Mouse (Mus musculus) thymus, postnatal 25 days (tissue): ENCODE results near the gene Crlf3.

Source experiments
- DNase-seq: peaks from one replicate; pipeline ENCODE4 v3.0.0; 2022

Crlf3 gene

DNA sequence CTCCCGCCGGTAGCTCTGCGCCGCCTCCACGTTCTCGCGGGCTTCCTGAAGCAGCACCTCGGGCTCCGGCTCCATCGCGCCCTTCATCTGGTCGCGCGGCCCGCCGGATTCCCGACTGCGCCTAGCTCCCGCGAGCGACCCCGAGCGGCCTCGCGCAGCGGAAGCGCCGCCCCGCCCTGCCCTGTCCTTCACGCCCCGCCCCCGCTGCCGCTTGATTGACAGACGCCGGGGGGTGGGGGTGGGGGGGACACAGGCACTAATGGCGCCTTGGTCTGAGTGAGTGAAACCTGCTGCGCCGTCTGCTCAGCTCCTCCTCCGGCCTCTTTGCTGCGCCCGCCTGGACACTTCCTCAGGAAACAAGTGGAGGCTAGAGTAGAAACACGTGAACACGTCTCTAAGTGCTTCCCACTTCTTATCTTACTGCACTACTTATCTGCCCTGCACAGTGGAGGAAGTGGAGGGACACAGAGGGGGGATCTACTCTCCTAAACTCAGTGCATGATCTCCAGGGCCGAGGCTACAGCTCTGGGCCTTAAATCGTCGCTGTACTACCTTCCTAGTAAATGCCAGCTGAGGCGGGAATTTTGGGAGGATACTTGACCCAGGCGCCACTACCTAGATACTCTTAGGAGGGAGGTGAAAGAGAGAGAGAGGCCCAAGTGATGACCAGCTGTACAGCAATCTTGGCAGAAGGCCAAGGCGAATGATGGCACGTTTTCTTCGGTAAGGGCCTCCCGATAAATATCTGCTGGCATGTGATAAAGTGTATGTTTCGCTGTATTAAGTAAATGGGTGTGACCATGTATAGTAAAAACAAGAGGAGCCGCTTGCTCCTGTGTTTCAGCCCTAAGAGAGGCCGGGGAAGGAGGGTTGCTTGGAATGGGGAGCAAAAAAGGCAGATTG, at the start of gene Crlf3:
Gene Crlf3, minus strand, starts transcription at position 166 of the 903 bp plus-strand sequence.
- peak; percentile 96 for DNase-seq

DNA sequence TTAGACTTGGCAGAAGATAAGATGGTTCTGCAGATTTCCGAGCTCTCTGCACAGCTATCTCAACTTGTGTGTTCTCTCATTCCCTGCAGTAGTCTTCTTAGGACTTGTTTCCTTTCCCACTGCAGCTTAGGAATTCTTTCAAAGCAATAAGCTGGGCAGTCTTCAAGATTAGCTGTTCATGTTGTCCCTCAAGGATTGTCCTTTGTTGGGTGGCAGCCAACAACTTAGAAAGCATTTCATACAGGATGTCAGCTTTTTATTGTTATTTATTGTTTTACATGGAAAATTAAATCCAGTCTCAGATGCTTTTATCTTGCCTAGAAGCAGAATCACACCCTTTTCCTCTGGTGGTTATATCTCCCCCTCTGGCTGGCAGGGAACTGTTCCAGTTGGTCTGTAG, 35.6 kb upstream of the Crlf3 start:
- DNase-seq, result no peak

- DNase-seq, result no peak
Observed at GRCm38 (mm10) chr11:80104407-80104806, 23.6 kb upstream of the Crlf3 start.

GRCm38 (mm10) chr11:80101298-80101697, 20.5 kb upstream of the Crlf3 start:
- DNase-seq, result no peak

- no peak for DNase-seq
Observed at GRCm38 (mm10) chr11:80098444-80099056, 17.8 kb upstream of the Crlf3 start.

DNA sequence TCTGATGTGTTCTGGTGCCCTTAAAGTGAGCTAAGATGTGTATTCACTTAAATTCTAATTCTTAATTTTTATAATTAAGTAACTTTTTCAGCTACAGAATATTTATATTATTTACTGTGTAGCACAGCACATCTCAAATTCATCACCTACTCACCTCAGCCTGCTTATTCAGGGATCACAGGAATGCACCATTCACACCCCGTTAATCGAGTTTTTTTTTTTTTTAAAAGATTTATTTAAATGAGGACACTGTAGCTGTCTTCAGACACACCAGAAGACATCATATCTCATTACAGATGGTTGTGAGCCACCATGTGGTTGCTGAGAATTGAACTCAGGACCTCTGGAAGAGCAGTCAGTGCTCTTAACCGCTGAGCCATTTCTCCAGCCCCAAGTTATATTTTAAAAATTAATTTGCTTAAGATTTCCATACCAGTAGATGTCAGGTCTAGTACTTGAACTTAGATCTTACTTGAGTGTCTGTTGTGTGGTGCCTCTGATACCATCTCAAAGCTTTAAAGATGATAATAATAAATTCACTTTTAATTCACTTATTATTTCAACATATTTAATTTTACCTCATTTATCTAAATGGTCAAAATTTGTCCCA, 9.9 kb upstream of the Crlf3 start:
- no peak for DNase-seq

DNA sequence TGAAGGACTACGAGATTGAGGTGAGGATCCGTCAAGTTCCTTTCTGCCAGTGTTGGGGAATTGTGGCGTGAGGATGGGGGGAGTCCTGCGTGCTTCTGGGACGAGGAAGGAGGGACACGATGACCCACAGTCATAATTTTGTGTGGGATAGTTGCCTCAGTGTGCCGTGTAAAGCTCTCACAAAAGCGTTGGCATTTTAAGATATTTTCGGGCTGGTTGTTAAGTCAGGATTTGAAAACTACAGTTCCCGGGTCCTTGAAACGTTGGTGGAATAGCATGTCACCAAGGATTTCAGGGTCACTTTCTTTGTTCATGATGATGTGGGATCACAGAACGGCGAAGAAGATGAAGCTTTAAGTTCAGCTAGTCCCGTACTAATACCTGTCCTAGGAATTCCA, 9.0 kb upstream of the Crlf3 start:
- DNase-seq, result no peak

- DNase-seq, result peak; percentile 90
Observed at GRCm38 (mm10) chr11:80088917-80089816, 8.4 kb upstream of the Crlf3 start, which contains the start of gene Atad5. Atad5 (plus strand) TSS chr11:80089400.

DNA sequence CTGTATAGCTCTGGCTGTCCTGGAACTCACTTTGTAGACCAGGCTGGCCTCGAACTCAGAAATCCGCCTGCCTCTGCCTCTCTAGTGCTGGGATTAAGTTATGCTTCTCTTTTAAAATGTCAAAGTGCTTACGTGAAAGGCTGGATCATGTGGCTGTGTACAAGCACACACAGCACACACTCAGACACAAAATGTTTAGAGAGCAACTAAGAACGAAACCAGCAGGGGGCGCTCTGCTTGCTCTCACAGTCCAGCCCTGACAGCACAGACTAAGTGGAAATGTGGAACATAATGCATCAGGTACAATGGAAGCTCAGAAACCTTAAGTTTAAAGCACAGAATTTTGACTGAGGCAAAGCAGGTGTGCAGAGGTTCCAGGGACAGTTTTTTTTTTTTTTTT, 6.1 kb upstream of the Crlf3 start:
- DNase-seq, result peak; percentile 90

DNA sequence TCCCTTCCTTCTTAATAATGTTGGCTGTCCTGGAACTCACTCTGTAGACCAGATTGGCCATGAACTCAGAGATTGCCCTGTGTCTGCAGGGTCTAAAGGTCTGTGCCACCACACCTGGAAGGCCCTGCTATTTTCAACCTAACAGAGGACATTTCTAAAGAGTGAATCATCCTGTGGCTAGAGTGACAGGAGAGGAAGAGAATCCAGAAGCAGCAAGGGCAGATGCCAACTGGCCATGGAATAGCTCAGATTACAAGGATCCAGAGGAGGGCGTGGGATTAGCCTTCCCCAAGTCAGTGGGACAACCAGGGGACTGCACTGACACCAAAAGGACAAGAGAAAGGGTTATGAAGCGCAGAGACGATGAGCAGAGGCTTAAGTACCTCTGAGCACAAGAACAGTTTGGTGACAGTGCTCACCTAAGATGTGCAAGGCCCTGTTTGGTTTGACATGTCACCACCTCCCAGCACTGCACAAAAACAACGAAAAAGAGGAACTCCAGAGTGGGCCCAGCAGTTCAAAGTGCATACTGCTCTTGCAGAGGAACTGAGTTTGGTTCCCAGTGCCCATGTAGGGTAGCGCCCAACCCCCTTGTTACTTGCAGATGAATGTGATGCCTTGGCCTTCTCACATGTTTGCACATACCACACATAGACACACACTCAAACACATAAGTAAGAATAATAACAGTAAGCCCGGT, 4.7 kb upstream of the Crlf3 start:
- DNase-seq, result no peak

- DNase-seq, result no peak
Observed at GRCm38 (mm10) chr11:80081786-80082319, 1.1 kb upstream of the Crlf3 start.

DNA sequence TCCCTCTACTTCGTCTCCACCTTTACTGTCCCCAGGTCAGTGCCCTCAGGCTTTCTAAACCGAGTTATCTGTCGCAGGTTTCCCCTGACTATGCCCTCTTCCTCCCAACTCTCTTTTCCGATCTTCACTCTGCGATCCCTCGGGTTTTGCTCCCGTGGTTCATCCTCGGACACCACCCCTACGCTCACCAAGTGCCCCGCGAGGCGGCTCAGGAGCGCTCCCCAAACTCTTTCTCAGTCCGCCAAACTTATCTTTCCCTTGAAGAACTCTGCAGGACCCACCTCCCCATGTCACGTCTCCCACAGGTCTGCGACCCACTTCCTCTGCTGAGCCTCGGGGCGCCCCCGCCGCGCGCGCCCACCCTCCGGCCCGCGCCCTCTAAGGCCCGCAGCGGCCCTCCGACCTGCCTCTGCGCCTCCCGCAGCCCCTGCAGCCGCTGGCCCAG, 388 bp downstream of the Crlf3 start:
- DNase-seq, result no peak

DNA sequence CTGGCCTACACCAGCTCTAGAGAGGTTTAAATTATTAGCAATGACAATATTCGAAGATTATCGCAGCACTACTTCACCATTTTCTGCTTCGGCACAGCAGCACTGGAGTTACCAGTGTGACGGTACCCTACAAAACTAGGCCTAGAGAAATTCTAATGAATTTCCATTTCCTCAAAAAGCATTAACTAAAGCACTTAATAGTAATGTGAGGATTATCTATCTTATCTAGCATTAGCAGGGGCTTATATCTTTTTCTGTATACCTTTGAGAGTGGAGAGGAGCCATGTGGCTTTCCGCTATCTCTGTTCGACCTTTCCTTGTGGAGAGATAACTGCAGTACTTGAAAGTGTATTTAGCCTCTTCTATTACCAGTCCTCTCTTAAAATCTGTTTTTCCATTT, 1.0 kb downstream of the Crlf3 start:
- DNase-seq, result no peak

GRCm38 (mm10) chr11:80078831-80079230, 2.0 kb downstream of the Crlf3 start:
- DNase-seq, result no peak

DNA sequence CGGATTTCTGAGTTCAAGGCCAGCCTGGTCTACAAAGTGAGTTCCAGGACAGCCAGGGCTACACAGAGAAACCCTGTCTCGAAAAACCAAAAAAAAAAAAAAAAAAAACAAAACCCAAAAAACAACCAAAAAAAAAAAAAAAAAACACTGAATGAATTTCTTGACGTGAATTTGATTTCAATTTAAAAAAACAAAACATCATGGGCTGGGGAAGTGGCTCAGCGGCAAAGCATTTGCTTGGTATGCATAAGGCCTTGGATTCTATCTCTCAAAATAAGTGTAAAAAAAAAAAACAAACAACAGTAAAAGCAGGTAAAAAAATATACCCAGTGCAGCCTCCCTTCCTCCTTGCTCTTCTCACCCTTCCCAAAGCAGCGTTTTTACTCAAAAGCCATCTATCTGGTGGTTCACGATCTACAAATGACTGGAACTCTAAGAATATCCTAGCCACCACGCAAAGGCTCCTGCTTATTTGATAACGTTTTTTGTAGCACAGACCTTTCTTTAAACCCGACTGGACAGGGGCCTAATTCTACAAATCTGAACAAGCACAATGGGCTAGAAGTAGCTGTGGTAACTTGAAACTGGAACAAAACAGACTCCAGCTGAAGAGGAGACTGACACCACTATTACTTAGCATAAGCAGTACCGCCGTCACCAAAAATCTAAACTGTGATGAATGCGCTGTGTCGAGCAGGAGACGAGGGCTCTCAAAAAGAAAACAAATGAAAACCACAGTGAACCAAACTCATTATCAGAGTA, 2.8 kb downstream of the Crlf3 start:
- no peak for DNase-seq

DNA sequence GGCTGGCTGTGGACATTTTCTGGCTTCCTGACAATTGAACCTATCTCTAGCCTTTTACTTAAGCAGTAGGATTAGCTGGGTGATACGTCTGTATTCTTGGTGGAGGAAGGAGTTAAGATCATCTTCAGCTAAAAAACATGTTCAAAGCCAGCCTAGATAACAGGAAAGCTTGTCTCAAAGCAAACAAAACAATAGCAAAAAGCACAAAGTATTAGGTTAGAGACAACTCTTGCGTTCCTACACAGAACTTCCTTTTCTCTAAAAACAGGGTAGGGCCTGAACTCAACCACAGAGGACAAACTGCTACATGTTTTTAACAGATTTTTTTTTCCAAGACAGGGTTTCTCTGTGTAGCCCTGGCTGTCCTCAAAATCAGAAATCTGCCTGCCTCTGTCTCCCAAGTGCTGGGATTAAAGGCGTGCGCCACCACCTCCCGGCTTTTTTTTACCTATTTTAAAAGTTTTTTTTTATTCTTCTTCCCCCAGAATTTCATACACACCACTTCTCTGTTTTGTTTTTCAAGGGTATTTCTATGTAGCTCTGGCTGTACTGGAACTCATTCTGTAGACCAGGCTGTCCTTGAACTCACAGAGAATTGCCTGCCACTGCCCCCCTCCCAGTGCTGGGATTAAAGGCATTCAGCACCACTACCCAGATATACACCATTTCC, 5.0 kb downstream of the Crlf3 start:
- no peak for DNase-seq

GRCm38 (mm10) chr11:80072365-80072764, 8.4 kb downstream of the Crlf3 start:
- no peak for DNase-seq

DNA sequence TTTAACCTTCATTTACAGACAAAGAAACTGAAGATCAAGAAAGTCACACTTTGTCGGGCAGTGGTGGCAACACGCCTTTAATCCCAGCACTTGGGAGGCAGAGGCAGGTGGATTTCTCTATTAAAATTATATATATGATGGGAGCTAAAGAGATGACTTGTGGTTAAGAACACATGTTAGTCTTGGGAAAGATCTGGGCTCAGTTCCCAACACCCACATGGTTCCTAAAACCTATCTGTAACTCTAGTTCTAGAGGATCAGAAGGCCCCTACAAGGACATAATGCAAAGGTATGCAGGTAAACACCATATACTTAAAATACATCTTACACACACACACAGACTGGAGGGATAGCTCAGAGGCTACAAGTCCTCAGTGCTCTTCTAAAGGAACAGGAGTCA, 9.8 kb downstream of the Crlf3 start:
- DNase-seq, result no peak

DNA sequence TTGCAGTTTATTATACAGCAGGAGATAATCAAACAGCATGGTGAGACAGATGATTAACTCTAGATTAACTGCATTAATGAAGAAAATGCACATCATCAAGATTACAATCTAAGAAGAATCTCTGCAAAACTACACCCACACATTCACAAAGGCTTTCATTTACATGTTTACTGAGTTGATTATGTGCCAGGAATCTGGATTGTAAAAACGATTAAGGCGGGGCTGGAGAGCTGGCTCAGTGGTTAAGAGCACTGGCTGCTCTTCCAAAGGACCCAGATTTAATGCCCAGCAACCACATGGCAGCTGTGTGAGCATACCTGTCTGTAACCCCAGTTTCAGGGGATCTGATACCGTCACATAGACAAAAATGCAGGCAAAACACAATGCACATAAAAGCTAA, 11.0 kb downstream of the Crlf3 start:
- DNase-seq, result no peak

- peak; percentile 51 for DNase-seq
Observed at GRCm38 (mm10) chr11:80067558-80067957, 13.2 kb downstream of the Crlf3 start.
